Mouse (Mus musculus) midbrain, postnatal 0 days (tissue): ENCODE data around the gene Srsf4. TPM values are rescaled to one million over a fixed set of nuclear protein-coding genes. Genes with fewer than 3 reads are reported as not detected.

ENCODE experiments used
- ATAC-seq: fragments of 200-750 bp; cut with Nextera tagmentation; 2 replicates; pipeline ENCODE4 v1.8.0; 2017; ENCODE audit warnings: moderate number of reproducible peaks, mild to moderate bottlenecking, moderate TSS enrichment, moderate library complexity; ENCODE audit not compliant: low FRiP score
- DNase-seq: peaks from one replicate; pipeline ENCODE4 v3.0.0-alpha.2; 2015; ENCODE audit warnings: low spot score
- H3K27ac ChIP-seq: fragments of 300-500 bp; sonication (generic); 2 replicates; pipeline ENCODE4 v1.5.1; 2014; ENCODE audit warnings: low read depth, mild to moderate bottlenecking, low read length, mixed read lengths
- H3K27me3 ChIP-seq: fragments of 300-500 bp; sonication (generic); 2 replicates; pipeline ENCODE4 v1.6.1; 2014; ENCODE audit warnings: low read length, control low read depth, mixed read lengths; ENCODE audit not compliant: insufficient read depth
- H3K36me3 ChIP-seq: fragments of 300-500 bp; sonication (generic); 2 replicates; pipeline ENCODE4 v1.6.1; 2014; ENCODE audit warnings: low read length, control low read depth, mixed read lengths; ENCODE audit not compliant: insufficient read depth
- H3K4me1 ChIP-seq: fragments of 300-500 bp; sonication (generic); 2 replicates; pipeline ENCODE4 v1.6.1; 2014; ENCODE audit warnings: mild to moderate bottlenecking, control low read depth, antibody characterized with exemption, low read length, mixed read lengths; ENCODE audit not compliant: insufficient read depth
- H3K4me2 ChIP-seq: fragments of 300-500 bp; sonication (generic); 2 replicates; pipeline ENCODE4 v1.6.1; 2014; ENCODE audit warnings: low read depth, mild to moderate bottlenecking, low read length, mixed read lengths; ENCODE audit not compliant: poor library complexity, severe bottlenecking
- H3K4me3 ChIP-seq: fragments of 300-500 bp; sonication (generic); 2 replicates; pipeline ENCODE4 v1.5.1; 2014; ENCODE audit warnings: low read depth, mild to moderate bottlenecking, low read length, moderate library complexity
- H3K9ac ChIP-seq: fragments of 300-500 bp; sonication (generic); replicated peaks from 2 replicates; pipeline ENCODE4 v1.6.1; 2014; ENCODE audit warnings: mild to moderate bottlenecking, low read length, moderate library complexity, mixed read lengths; ENCODE audit not compliant: poor library complexity, severe bottlenecking
- H3K9me3 ChIP-seq: fragments of 300-500 bp; sonication (generic); 2 replicates; pipeline ENCODE4 v1.6.1; 2016; ENCODE audit warnings: low read length, control low read depth
- CTCF ChIP-seq: IDR thresholded peaks from 2 replicates; pipeline ENCODE4 v1.5.1; 2016; ENCODE audit warnings: antibody characterized with exemption, mild to moderate bottlenecking
- WGBS: fragments of 180-500 bp; shearing (Covaris S2); extraction: QIAGEN DNeasy Blood & Tissue Kit; methylation state at CpG from one replicate; pipeline ENCODE4 v1.1.7; 2014; 5-methylcytosine and 5-hydroxymethylcytosine counted together
- polyA plus RNA-seq: library from polyadenylated mRNA; unstranded; fragments of >200 nt; fragmentation: Nextera tagmentation; extraction: Ambion mirVana; gene quantifications from 2 replicates; pipeline ENCODE4 v1.2.1, GENCODE M21; 2015
- total RNA-seq: library from RNA; depleted of rRNA; stranded (reverse); fragments of >200 nt; gene quantifications from 2 replicates; pipeline ENCODE4 v1.2.3, GENCODE M21; 2014

The Srsf4 gene
- total and polyA plus RNA-seq, 2 experiments from 2014 or later, result 29.3 to 82.6 TPM

GRCm38 (mm10) chr4:131832759-131833407 is 40.5 kb upstream of the Srsf4 start:
- H3K4me2 ChIP-seq, result no peak overlapping the region
- H3K4me3 ChIP-seq, result no peak overlapping the region
- 76% methylated on average over 3 of the region's 3 CpGs for WGBS
- no peak overlapping the region for H3K27ac ChIP-seq
- DNase-seq (no peak), ATAC-seq (no peak)
- H3K36me3 ChIP-seq, result no peaks in the 10 kb centered on the region
- H3K9me3 ChIP-seq, result no peaks in the 10 kb centered on the region
- peaks cover 11% of the 10 kb centered on the region; the same call in 1 of the 2 replicates for H3K27me3 ChIP-seq
- TF ChIP-seq CTCF, result no peak
- no peak overlapping the region for H3K9ac ChIP-seq
- H3K4me1 ChIP-seq, result 0 out of 2 replicates have a peak, but pooled peaks cover 3% of the 10 kb centered on the region

- peaks cover 9% of the 10 kb centered on the region; the same call in 1 of the 2 replicates for H3K27me3 ChIP-seq
- no peak overlapping the region for H3K9ac ChIP-seq
- TF ChIP-seq CTCF, result peak; percentile 84
- no peak overlapping the region for H3K4me2 ChIP-seq
- H3K36me3 ChIP-seq, result no peaks in the 10 kb centered on the region
- no peak overlapping the region for H3K27ac ChIP-seq
- DNase-seq, result peak; percentile 68
- WGBS, result 31% methylated on average over 9 of the region's 9 CpGs
- no peaks in the 10 kb centered on the region for H3K9me3 ChIP-seq
- no peak for ATAC-seq
- H3K4me3 ChIP-seq, result no peak overlapping the region
- 0 out of 2 replicates have a peak, but pooled peaks cover 3% of the 10 kb centered on the region for H3K4me1 ChIP-seq
Observed at GRCm38 (mm10) chr4:131833971-131834609, 39.3 kb upstream of the Srsf4 start.

- H3K4me3 ChIP-seq, result peak overlapping the region; percentile 62
- no peaks in the 10 kb centered on the region for H3K9me3 ChIP-seq
- ATAC-seq, result no peak
- peak; percentile 21 for DNase-seq
- peak overlapping the region; percentile 74 for H3K9ac ChIP-seq
- peak overlapping the region; percentile 99 for H3K4me2 ChIP-seq
- 0 out of 2 replicates have a peak, but pooled peaks cover 3% of the 10 kb centered on the region for H3K4me1 ChIP-seq
- no peak for TF ChIP-seq CTCF
- H3K27ac ChIP-seq, result no peak overlapping the region
- 2% methylated on average over 39 of the region's 39 CpGs for WGBS
- peaks cover 21% of the 10 kb centered on the region; the same call in 1 of the 2 replicates for H3K27me3 ChIP-seq
- no peaks in the 10 kb centered on the region for H3K36me3 ChIP-seq
Observed at GRCm38 (mm10) chr4:131836351-131836881, 37.0 kb upstream of the Srsf4 start.

- under 1% methylated on average over 65 of the region's 76 CpGs for WGBS
- Histone ChIP-seq H3K9ac (peak overlapping the region; percentile 74), H3K36me3 (no peaks in the 10 kb centered on the region), H3K9me3 (no peaks in the 10 kb centered on the region), H3K4me2 (peak overlapping the region; percentile 99), H3K4me1 (0 out of 2 replicates have a peak, but pooled peaks cover 3% of the 10 kb centered on the region), H3K27me3 (peaks cover 21% of the 10 kb centered on the region; the same call in 1 of the 2 replicates), H3K4me3 (peak overlapping the region; percentile 62), H3K27ac (no peak overlapping the region)
- ATAC-seq (peak; percentile 28; the same call in 1 of the 2 replicates), DNase-seq (peak; percentile 24)
- no peak for TF ChIP-seq CTCF
Observed at GRCm38 (mm10) chr4:131836891-131837491, 36.4 kb upstream of the Srsf4 start.

GRCm38 (mm10) chr4:131837872-131838524 is 35.4 kb upstream of the Srsf4 start, which contains the start of gene Ptpru:
TSS of gene Ptpru (minus strand) at chr4:131838288.
- ATAC-seq (peak; percentile 53), DNase-seq (peak; percentile 78)
- peak; percentile 91 for TF ChIP-seq CTCF
- Histone ChIP-seq H3K9ac (peak within 1 kb of the TSS; percentile 74), H3K4me3 (peak within 1 kb of the TSS; percentile 62), H3K27ac (no peak within 1 kb of the TSS), H3K27me3 (peaks cover 21% of the 10 kb centered on the region; the same call in 1 of the 2 replicates), H3K4me2 (peak within 1 kb of the TSS; percentile 99), H3K36me3 (no peaks in the 10 kb centered on the region), H3K9me3 (no peaks in the 10 kb centered on the region), H3K4me1 (0 out of 2 replicates have a peak, but pooled peaks cover 3% of the 10 kb centered on the region)
- WGBS, result under 1% methylated on average over 72 of the region's 72 CpGs
